Mouse (Mus musculus) heart, postnatal 0 days (tissue): ENCODE measurements around the gene Ms4a2. TPM values are rescaled to one million over a fixed set of nuclear protein-coding genes. Genes with fewer than 3 reads are reported as not detected.

Experiments used
- ATAC-seq: fragments of 200-750 bp; cut with Nextera tagmentation; 2 replicates; pipeline ENCODE4 v1.8.0; 2017; ENCODE audit warnings: low read depth, moderate number of reproducible peaks, moderate library complexity; ENCODE audit not compliant: insufficient read depth
- DNase-seq: peaks from one replicate; pipeline ENCODE4 v3.0.0-alpha.2; 2016; ENCODE audit warnings: low spot score
- H3K27ac ChIP-seq: fragments of 300-500 bp; sonication (generic); 2 replicates; pipeline ENCODE4 v1.5.1; 2014; ENCODE audit warnings: low read depth, mild to moderate bottlenecking
- H3K27me3 ChIP-seq: fragments of 300-500 bp; sonication (generic); 2 replicates; pipeline ENCODE4 v1.6.1; 2014; ENCODE audit warnings: low read length, mixed read lengths; ENCODE audit not compliant: control insufficient read depth, insufficient read depth
- H3K36me3 ChIP-seq: fragments of 300-500 bp; sonication (generic); replicated peaks from 2 replicates; pipeline ENCODE4 v1.6.1; 2014; ENCODE audit warnings: low read length, mixed read lengths; ENCODE audit not compliant: control insufficient read depth, insufficient read depth
- H3K4me1 ChIP-seq: fragments of 300-500 bp; sonication (generic); 2 replicates; pipeline ENCODE4 v1.6.1; 2014; ENCODE audit warnings: antibody characterized with exemption; ENCODE audit not compliant: control insufficient read depth, insufficient read depth
- H3K4me2 ChIP-seq: fragments of 300-500 bp; sonication (generic); 2 replicates; pipeline ENCODE4 v1.6.1; 2014; ENCODE audit warnings: low read depth, mild to moderate bottlenecking, low read length, moderate library complexity
- H3K4me3 ChIP-seq: fragments of 300-500 bp; sonication (generic); 2 replicates; pipeline ENCODE4 v1.5.1; 2014; ENCODE audit warnings: low read depth, low read length
- H3K9ac ChIP-seq: fragments of 300-500 bp; sonication (generic); replicated peaks from 2 replicates; pipeline ENCODE4 v1.6.1; 2014; ENCODE audit warnings: low read depth, low read length, mixed read lengths
- H3K9me3 ChIP-seq: fragments of 300-500 bp; sonication (generic); replicated peaks from 2 replicates; pipeline ENCODE4 v1.6.1; 2016; ENCODE audit warnings: low read length; ENCODE audit not compliant: control insufficient read depth
- CTCF ChIP-seq: IDR thresholded peaks from 2 replicates; pipeline ENCODE4 v1.5.1; 2016; ENCODE audit warnings: antibody characterized with exemption, control low read depth, low read depth
- EP300 ChIP-seq: IDR thresholded peaks from 2 replicates; pipeline ENCODE4 v1.6.1; 2016; ENCODE audit warnings: antibody characterized with exemption, low read depth
- WGBS: fragments of 180-500 bp; shearing (Covaris S2); extraction: QIAGEN DNeasy Blood & Tissue Kit; methylation state at CpG from one replicate; pipeline ENCODE4 v1.1.7; 2014; 5-methylcytosine and 5-hydroxymethylcytosine counted together
- polyA plus RNA-seq: library from polyadenylated mRNA; unstranded; fragments of >200 nt; fragmentation: Nextera tagmentation; extraction: Ambion mirVana; gene quantifications from 2 replicates; pipeline ENCODE4 v1.2.1, GENCODE M21; 2015
- total RNA-seq: library from RNA; depleted of rRNA; stranded (reverse); fragments of >200 nt; gene quantifications from 2 replicates; pipeline ENCODE4 v1.2.3, GENCODE M21; 2014; ENCODE audit warnings: low replicate concordance

The Ms4a2 gene
- total and polyA plus RNA-seq, 2 experiments from 2014 or later = 0.18 TPM; not detected in 1

GRCm38 (mm10) chr19:11611541-11611945 lies 12.0 kb downstream of the Ms4a2 start:
- Histone ChIP-seq H3K4me3 (no peak overlapping the region), H3K9ac (no peak overlapping the region), H3K27me3 (no peaks in the 10 kb centered on the region), H3K9me3 (no peaks in the 10 kb centered on the region), H3K27ac (no peak overlapping the region), H3K4me1 (no peaks in the 10 kb centered on the region), H3K36me3 (no peaks in the 10 kb centered on the region), H3K4me2 (no peak overlapping the region)
- TF ChIP-seq CTCF (peak; percentile 65), EP300 (no peak)
- DNase-seq = peak; percentile 81
- no peak for ATAC-seq
- WGBS = 23% methylated on average over 6 of the region's 6 CpGs

- ATAC-seq = no peak
- 9% methylated on average over 1 of the region's 1 CpGs for WGBS
These were observed 15.3 kb downstream of the Ms4a2 start for GRCm38 (mm10) chr19:11608172-11608571.

GRCm38 (mm10) chr19:11604603-11605002 lies 18.9 kb downstream of the Ms4a2 start, which contains the start of gene Ms4a6d:
Ms4a6d (minus strand) TSS chr19:11604849.
- Histone ChIP-seq H3K4me1 (no peaks in the 10 kb centered on the region), H3K9ac (no peak within 1 kb of the TSS), H3K4me3 (no peak within 1 kb of the TSS), H3K27me3 (no peaks in the 10 kb centered on the region), H3K4me2 (no peak within 1 kb of the TSS), H3K9me3 (no peaks in the 10 kb centered on the region), H3K27ac (no peak within 1 kb of the TSS), H3K36me3 (no peaks in the 10 kb centered on the region)
- ATAC-seq = no peak
- WGBS = 64% methylated on average over 2 of the region's 2 CpGs
- no peak for DNase-seq
- TF ChIP-seq CTCF (no peak), EP300 (no peak)

More at GRCm38 (mm10) chr19:11608172-11608571, 15.3 kb downstream of the Ms4a2 start:
- Histone ChIP-seq H3K4me3 (no peak overlapping the region), H3K27me3 (no peaks in the 10 kb centered on the region), H3K9me3 (no peaks in the 10 kb centered on the region), H3K36me3 (no peaks in the 10 kb centered on the region), H3K27ac (no peak overlapping the region), H3K4me2 (no peak overlapping the region), H3K9ac (no peak overlapping the region), H3K4me1 (no peaks in the 10 kb centered on the region)
- DNase-seq = no peak
- TF ChIP-seq CTCF = peak; percentile 70
- no peak for TF ChIP-seq EP300

- Histone ChIP-seq H3K4me3 (no peak overlapping the region), H3K27ac (no peak overlapping the region), H3K4me2 (no peak overlapping the region), H3K27me3 (no peaks in the 10 kb centered on the region), H3K4me1 (no peaks in the 10 kb centered on the region), H3K9me3 (no peaks in the 10 kb centered on the region), H3K36me3 (no peaks in the 10 kb centered on the region), H3K9ac (no peak overlapping the region)
- DNase-seq (peak; percentile 50), ATAC-seq (no peak; the same call in 1 of the 2 replicates)
- 64% methylated on average over 2 of the region's 2 CpGs for WGBS
- no peak for TF ChIP-seq EP300
- peak; percentile 62 for TF ChIP-seq CTCF
These were observed 21.5 kb downstream of the Ms4a2 start for GRCm38 (mm10) chr19:11602026-11602425.

GRCm38 (mm10) chr19:11601349-11601748 lies 22.2 kb downstream of the Ms4a2 start:
- H3K4me3 ChIP-seq = no peak overlapping the region
- H3K9me3 ChIP-seq = no peaks in the 10 kb centered on the region
- no peaks in the 10 kb centered on the region for H3K27me3 ChIP-seq
- DNase-seq = no peak
- H3K9ac ChIP-seq = no peak overlapping the region
- no peak for TF ChIP-seq CTCF
- no peak for TF ChIP-seq EP300
- H3K4me1 ChIP-seq = no peaks in the 10 kb centered on the region
- no peak overlapping the region for H3K4me2 ChIP-seq
- WGBS = 68% methylated on average over 3 of the region's 3 CpGs
- no peak for ATAC-seq
- no peak overlapping the region for H3K27ac ChIP-seq
- H3K36me3 ChIP-seq = no peaks in the 10 kb centered on the region

- no peaks in the 10 kb centered on the region for H3K9me3 ChIP-seq
- no peaks in the 10 kb centered on the region for H3K36me3 ChIP-seq
- ATAC-seq (no peak), DNase-seq (no peak)
- no peak overlapping the region for H3K27ac ChIP-seq
- H3K4me1 ChIP-seq = no peaks in the 10 kb centered on the region
- no peak overlapping the region for H3K4me3 ChIP-seq
- no peak overlapping the region for H3K4me2 ChIP-seq
- no peaks in the 10 kb centered on the region for H3K27me3 ChIP-seq
- WGBS = 63% methylated on average over 2 of the region's 2 CpGs
- H3K9ac ChIP-seq = no peak overlapping the region
- TF ChIP-seq CTCF (no peak), EP300 (no peak)
These were observed 33.5 kb downstream of the Ms4a2 start for GRCm38 (mm10) chr19:11589891-11590449.
